Mouse (Mus musculus): ENCODE results near the gene Frat2. TPM values are rescaled to one million over a fixed set of nuclear protein-coding genes. Genes with fewer than 3 reads are reported as not detected.
A peak's percentile ranks its signal among the peaks of the same experiment; 100 is the strongest.

The Frat2 gene
- polyA plus RNA-seq, 1 experiment from 2014 or later: 4.5 TPM

DNA sequence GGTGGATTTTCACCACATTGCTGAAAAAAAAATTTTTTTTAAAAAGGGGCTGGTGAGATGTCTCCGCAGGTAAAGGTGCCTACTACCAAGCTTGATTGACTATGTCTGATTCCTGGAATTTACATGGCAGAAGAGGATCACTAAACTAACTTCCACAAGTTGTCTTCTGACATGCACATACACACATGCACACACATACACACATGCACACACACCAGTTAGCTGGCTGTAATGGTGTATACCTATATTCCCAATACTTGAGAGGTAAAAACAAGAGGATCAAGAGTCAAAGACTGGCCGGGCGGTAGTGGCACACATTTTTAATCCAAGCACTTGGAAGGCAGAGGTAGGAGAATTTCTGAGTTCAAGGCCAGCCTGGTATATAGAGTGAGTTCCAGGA lies 8.2 kb downstream of the Frat2 start:
- no peak for ATAC-seq
- 84% methylated on average over 3 of the region's 3 CpGs for WGBS
- Histone ChIP-seq H3K4me2 (replicated peaks; ENCODE audit: low read depth) (no peak overlapping the region), H3K4me1 (replicated peaks; ENCODE audit: control insufficient read depth, insufficient read depth, low read length) (no peaks in the 10 kb centered on the region; the same call in 1 of the 2 replicates), H3K9me3 (ENCODE audit: control insufficient read depth) (no peaks in the 10 kb centered on the region), H3K36me3 (ENCODE audit: control insufficient read depth, insufficient read depth) (no peaks in the 10 kb centered on the region), H3K27me3 (replicated peaks; ENCODE audit: control insufficient read depth, insufficient read depth, low read length) (no peaks in the 10 kb centered on the region), H3K9ac (ENCODE audit: low read depth, low read length) (no peak overlapping the region), H3K4me3 (ENCODE audit: low read depth, low read length) (no peak overlapping the region), H3K27ac (ENCODE audit: low read depth, low read length) (no peak overlapping the region)
- no peak for TF ChIP-seq CTCF (IDR thresholded peaks at IDR 0.05; ENCODE audit: low read depth)

DNA sequence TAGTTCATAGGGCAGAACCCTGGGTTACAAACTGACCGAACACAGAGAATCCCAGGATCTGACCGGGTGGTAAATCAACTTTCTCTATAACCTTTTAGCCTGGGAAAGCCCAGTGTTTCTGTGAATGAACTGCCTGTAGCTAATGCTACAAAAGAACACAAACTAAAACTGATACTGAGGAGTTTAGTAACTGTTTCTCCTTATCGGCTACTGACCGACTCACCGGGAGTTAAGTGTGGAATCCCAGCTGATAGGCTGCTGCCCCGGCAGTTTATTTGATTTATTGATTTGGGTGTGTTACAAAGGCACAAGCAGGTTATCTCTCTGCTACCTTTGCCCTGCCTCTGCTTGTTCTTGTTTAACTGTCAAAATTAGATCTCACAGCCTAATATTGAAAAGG lies 9.1 kb downstream of the Frat2 start:
- Histone ChIP-seq H3K9ac (ENCODE audit: low read depth, low read length) (no peak overlapping the region), H3K4me1 (replicated peaks; ENCODE audit: control insufficient read depth, insufficient read depth, low read length) (no peaks in the 10 kb centered on the region; the same call in 1 of the 2 replicates), H3K9me3 (ENCODE audit: control insufficient read depth) (no peaks in the 10 kb centered on the region), H3K36me3 (ENCODE audit: control insufficient read depth, insufficient read depth) (no peaks in the 10 kb centered on the region), H3K4me3 (ENCODE audit: low read depth, low read length) (no peak overlapping the region), H3K27me3 (replicated peaks; ENCODE audit: control insufficient read depth, insufficient read depth, low read length) (no peaks in the 10 kb centered on the region), H3K27ac (ENCODE audit: low read depth, low read length) (peak overlapping the region; percentile 72), H3K4me2 (replicated peaks; ENCODE audit: low read depth) (peak overlapping the region; percentile 51)
- peak; percentile 62 for ATAC-seq
- 15% methylated on average over 6 of the region's 6 CpGs for WGBS
- no peak for TF ChIP-seq CTCF (IDR thresholded peaks at IDR 0.05; ENCODE audit: low read depth)

DNA sequence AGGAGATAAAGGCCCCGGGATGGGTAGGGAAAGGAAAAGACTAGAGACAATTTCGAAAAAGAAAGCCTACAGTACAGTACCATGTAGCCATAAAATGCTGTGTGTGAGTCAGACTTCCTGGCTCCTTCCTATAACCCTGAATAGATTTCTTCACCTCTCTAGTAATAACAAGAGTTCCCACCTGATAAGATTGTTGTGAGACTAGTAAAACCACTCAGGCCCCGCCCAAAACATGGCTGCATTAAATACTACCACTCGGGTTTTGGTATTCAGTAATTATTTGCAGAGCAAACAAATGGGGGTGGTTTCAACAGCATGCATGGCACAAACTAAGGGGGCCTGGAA lies 10.0 kb downstream of the Frat2 start:
- H3K27me3 ChIP-seq (replicated peaks; ENCODE audit: control insufficient read depth, insufficient read depth, low read length): no peaks in the 10 kb centered on the region
- peak overlapping the region; percentile 72 for H3K27ac ChIP-seq (ENCODE audit: low read depth, low read length)
- H3K36me3 ChIP-seq (ENCODE audit: control insufficient read depth, insufficient read depth): no peaks in the 10 kb centered on the region
- 21% methylated on average over 4 of the region's 4 CpGs for WGBS
- peak overlapping the region; percentile 11; the same call in 1 of the 2 replicates for H3K4me3 ChIP-seq (ENCODE audit: low read depth, low read length)
- no peak overlapping the region for H3K9ac ChIP-seq (ENCODE audit: low read depth, low read length)
- ATAC-seq: peak; percentile 79
- peak overlapping the region; percentile 51 for H3K4me2 ChIP-seq (replicated peaks; ENCODE audit: low read depth)
- H3K4me1 ChIP-seq (replicated peaks; ENCODE audit: control insufficient read depth, insufficient read depth, low read length): no peaks in the 10 kb centered on the region; the same call in 1 of the 2 replicates
- no peak for TF ChIP-seq CTCF (IDR thresholded peaks at IDR 0.05; ENCODE audit: low read depth)
- no peaks in the 10 kb centered on the region for H3K9me3 ChIP-seq (ENCODE audit: control insufficient read depth)

DNA sequence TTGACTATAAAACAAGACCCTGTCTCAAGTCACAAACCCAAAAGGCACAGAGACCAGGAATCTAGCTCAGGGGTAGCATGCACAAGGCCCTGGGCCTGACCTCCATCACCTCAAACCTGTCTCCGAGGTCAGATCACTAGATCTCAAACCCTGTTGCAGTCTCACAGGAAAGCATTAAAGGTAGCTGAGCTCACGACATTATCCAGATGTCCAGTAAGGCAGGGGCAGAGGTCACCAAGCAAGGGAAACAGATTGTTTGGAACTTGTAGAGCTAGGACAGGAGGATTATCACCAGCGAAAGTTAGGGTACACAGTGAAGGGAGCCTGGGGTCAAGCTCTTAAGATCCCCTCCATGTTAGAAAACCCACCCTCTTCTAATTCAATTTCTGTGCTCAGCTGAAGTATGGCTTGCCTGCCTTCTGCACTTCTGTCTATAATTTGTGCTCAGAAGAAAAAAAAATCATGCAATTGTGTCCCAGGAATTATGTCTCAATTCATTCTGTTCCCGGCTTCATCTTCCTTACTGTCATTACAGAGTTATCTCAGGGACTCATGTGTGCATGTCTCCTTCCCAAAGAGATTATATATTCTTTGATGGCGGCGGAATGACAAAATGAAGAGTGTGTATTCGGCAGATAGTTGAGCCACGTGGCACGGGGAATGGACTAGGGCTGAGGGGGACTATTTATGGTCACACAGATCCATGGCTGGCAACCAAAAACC lies 10.6 kb downstream of the Frat2 start:
- Histone ChIP-seq H3K36me3 (ENCODE audit: control insufficient read depth, insufficient read depth) (no peaks in the 10 kb centered on the region), H3K4me3 (ENCODE audit: low read depth, low read length) (peak overlapping the region; percentile 11; the same call in 1 of the 2 replicates), H3K9ac (ENCODE audit: low read depth, low read length) (no peak overlapping the region), H3K4me1 (replicated peaks; ENCODE audit: control insufficient read depth, insufficient read depth, low read length) (no peaks in the 10 kb centered on the region; the same call in 1 of the 2 replicates), H3K27me3 (replicated peaks; ENCODE audit: control insufficient read depth, insufficient read depth, low read length) (no peaks in the 10 kb centered on the region), H3K9me3 (ENCODE audit: control insufficient read depth) (no peaks in the 10 kb centered on the region), H3K27ac (ENCODE audit: low read depth, low read length) (peak overlapping the region; percentile 66), H3K4me2 (replicated peaks; ENCODE audit: low read depth) (peak overlapping the region; percentile 51)
- 0 out of 2 replicates have a peak, but pooled peaks have one; percentile 2 for ATAC-seq
- 23% methylated on average over 9 of the region's 9 CpGs for WGBS
- no peak for TF ChIP-seq CTCF (IDR thresholded peaks at IDR 0.05; ENCODE audit: low read depth)

DNA sequence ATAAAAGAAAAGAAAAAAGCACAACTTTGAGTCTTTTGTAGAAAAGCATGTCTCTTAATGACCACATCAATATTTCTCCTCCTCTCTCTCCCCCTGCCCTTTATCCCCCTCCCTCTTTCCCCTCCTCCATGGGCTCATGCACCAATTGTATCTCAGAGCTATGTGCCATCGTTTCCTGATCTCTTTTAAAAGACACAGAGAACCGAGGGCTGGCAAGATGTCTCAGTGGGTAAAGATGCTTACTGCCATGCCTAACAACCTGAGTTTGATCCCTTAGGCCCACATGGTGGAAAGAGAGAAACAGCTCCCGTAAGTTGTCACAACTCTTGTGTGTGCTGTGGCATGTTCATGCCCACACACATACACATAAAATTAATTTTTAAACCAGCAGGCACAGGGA lies 11.2 kb downstream of the Frat2 start:
- no peak for TF ChIP-seq CTCF (IDR thresholded peaks at IDR 0.05; ENCODE audit: low read depth)
- no peaks in the 10 kb centered on the region for H3K36me3 ChIP-seq (ENCODE audit: control insufficient read depth, insufficient read depth)
- no peak overlapping the region for H3K9ac ChIP-seq (ENCODE audit: low read depth, low read length)
- peaks cover under 1% of the 10 kb centered on the region; the same call in 1 of the 2 replicates for H3K4me1 ChIP-seq (replicated peaks; ENCODE audit: control insufficient read depth, insufficient read depth, low read length)
- H3K9me3 ChIP-seq (ENCODE audit: control insufficient read depth): no peaks in the 10 kb centered on the region
- H3K4me3 ChIP-seq (ENCODE audit: low read depth, low read length): no peak overlapping the region
- no peak overlapping the region for H3K27ac ChIP-seq (ENCODE audit: low read depth, low read length)
- no peaks in the 10 kb centered on the region for H3K27me3 ChIP-seq (replicated peaks; ENCODE audit: control insufficient read depth, insufficient read depth, low read length)
- WGBS: 27% methylated on average over 3 of the region's 3 CpGs
- no peak for ATAC-seq
- H3K4me2 ChIP-seq (replicated peaks; ENCODE audit: low read depth): no peak overlapping the region

DNA sequence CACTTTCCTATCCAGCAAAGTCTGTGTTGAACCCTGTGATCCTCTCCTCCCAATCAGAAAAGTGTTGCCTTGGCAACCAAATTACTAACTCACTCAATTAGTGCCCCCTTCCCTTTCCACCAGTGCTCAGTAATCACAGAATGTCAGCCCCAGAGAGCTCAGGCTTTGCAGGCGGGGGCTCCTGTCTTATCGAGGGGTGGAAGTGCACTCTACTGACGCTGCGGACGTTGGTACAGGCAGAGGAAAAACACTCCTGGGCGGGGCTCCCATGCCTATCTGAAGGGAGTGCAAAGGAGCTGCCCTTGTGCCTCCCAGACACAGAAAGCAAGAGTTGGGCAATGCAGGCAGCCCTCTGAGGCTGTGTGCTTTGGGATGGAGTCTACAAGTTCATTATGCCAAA lies 12.1 kb downstream of the Frat2 start:
- no peak overlapping the region for H3K9ac ChIP-seq (ENCODE audit: low read depth, low read length)
- no peaks in the 10 kb centered on the region for H3K9me3 ChIP-seq (ENCODE audit: control insufficient read depth)
- peak; percentile 56 for ATAC-seq
- H3K4me3 ChIP-seq (ENCODE audit: low read depth, low read length): no peak overlapping the region
- no peak overlapping the region for H3K27ac ChIP-seq (ENCODE audit: low read depth, low read length)
- 0 out of 2 replicates have a peak, but pooled peaks cover 5% of the 10 kb centered on the region for H3K4me1 ChIP-seq (replicated peaks; ENCODE audit: control insufficient read depth, insufficient read depth, low read length)
- WGBS: under 1% methylated on average over 6 of the region's 6 CpGs
- no peaks in the 10 kb centered on the region for H3K36me3 ChIP-seq (ENCODE audit: control insufficient read depth, insufficient read depth)
- no peaks in the 10 kb centered on the region for H3K27me3 ChIP-seq (replicated peaks; ENCODE audit: control insufficient read depth, insufficient read depth, low read length)
- no peak for TF ChIP-seq CTCF (IDR thresholded peaks at IDR 0.05; ENCODE audit: low read depth)
- H3K4me2 ChIP-seq (replicated peaks; ENCODE audit: low read depth): peak overlapping the region; percentile 47; the same call in 1 of the 2 replicates

All from intestine, postnatal 0 days (tissue).